Mouse (Mus musculus) bone marrow, adult 2 months (tissue): ENCODE results near the gene Irx5.

Source experiments
- CTCF ChIP-seq: fragments of 200-500 bp; IDR thresholded peaks from 2 replicates; pipeline ENCODE4 v1.5.1; 2011; ENCODE audit warnings: low read length, control low read depth; ENCODE audit not compliant: control insufficient read depth, insufficient read depth
- POLR2A ChIP-seq: fragments of 200-500 bp; IDR thresholded peaks from 2 replicates; pipeline ENCODE4 v1.6.1; 2011; ENCODE audit warnings: low read depth, mild to moderate bottlenecking, control low read depth, low read length, borderline replicate concordance; ENCODE audit not compliant: control insufficient read depth

DNA sequence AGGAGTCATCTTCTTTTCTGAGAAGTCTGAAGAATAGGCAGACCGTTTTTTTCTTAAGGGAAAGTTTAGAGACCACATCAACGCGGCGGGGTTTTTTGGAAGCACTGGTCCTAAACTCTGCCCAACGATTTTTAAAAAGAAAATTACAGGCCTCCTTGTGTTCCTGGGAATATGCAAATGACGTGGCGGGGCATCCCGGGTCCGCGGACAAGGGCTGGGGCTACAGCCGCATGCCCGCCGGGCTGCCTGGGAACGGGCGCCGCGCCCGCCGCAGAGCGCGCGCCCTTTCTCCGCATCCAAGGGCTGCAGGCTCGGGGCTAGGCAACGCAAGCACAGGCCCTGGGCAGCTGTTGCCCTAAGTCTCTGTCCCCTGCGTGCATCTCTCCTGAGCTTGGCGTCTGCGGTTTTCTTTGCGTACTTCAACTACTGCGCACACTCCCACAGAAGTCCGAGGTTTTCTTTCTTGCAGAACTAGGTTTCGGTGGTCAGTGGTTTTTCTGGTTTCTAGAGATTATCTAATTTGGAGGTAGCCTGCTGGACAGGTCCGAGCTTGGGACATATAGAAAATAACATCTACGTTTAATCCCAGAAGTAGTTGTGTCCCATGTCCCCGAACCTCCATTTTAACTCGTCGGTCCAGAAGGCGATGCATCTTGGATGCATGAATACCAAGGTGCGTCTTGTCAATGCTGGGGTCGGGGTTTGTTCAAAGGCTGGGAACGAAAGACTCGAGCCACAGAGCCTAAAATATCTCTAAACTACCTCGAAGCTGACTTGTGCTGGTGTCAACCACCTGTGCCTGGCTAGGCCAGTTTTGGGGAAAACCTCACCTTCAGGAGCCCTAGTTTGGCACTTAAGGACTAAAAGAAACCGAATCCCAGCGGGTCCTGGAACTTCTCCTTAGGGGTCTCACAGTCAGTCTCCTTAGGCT, 6.1 kb downstream of the Irx5 start:
- TF ChIP-seq CTCF, result no peak
- TF ChIP-seq POLR2A, result no peak
